Mouse (Mus musculus) hindbrain, embryonic 14.5 days (tissue): ENCODE measurements around the gene Zbtb46. TPM values are rescaled to one million over a fixed set of nuclear protein-coding genes. Genes with fewer than 3 reads are reported as not detected.
"Not testable (repeated sequence)": the region's sequence is repeated elsewhere in the genome, so short reads cannot be mapped to it uniquely, and the experiment has no call there.

Source experiments
- ATAC-seq: fragments of 200-750 bp; cut with Nextera tagmentation; 2 replicates; pipeline ENCODE4 v1.8.0; 2017; ENCODE audit warnings: moderate number of reproducible peaks, mild to moderate bottlenecking, moderate TSS enrichment, moderate library complexity; ENCODE audit not compliant: low FRiP score
- DNase-seq: peaks from one replicate; pipeline ENCODE4 v3.0.0-alpha.2; 2015; ENCODE audit warnings: low spot score
- H3K27ac ChIP-seq: fragments of 300-500 bp; sonication (generic); 2 replicates; pipeline ENCODE4 v1.5.1; 2014; ENCODE audit warnings: mild to moderate bottlenecking, moderate library complexity
- H3K27me3 ChIP-seq: fragments of 300-500 bp; sonication (generic); 2 replicates; pipeline ENCODE4 v1.6.1; 2014; ENCODE audit warnings: mild to moderate bottlenecking, low read length, mixed read lengths; ENCODE audit not compliant: control insufficient read depth, insufficient read depth
- H3K36me3 ChIP-seq: fragments of 300-500 bp; sonication (generic); replicated peaks from 2 replicates; pipeline ENCODE4 v1.6.1; 2014; ENCODE audit not compliant: control insufficient read depth, insufficient read depth
- H3K4me1 ChIP-seq: fragments of 300-500 bp; sonication (generic); replicated peaks from 2 replicates; pipeline ENCODE4 v1.6.1; 2014; ENCODE audit warnings: antibody characterized with exemption, low read length, mixed read lengths; ENCODE audit not compliant: control insufficient read depth, insufficient read depth
- H3K4me2 ChIP-seq: fragments of 300-500 bp; sonication (generic); replicated peaks from 2 replicates; pipeline ENCODE4 v1.6.1; 2014; ENCODE audit warnings: mild to moderate bottlenecking, moderate library complexity
- H3K4me3 ChIP-seq: fragments of 300-500 bp; sonication (generic); replicated peaks from 2 replicates; pipeline ENCODE4 v1.5.1; 2014; ENCODE audit warnings: mild to moderate bottlenecking, low read length
- H3K9ac ChIP-seq: fragments of 300-500 bp; sonication (generic); 2 replicates; pipeline ENCODE4 v1.6.1; 2014
- H3K9me3 ChIP-seq: fragments of 300-500 bp; sonication (generic); 2 replicates; pipeline ENCODE4 v1.6.1; 2016; ENCODE audit warnings: low read length; ENCODE audit not compliant: control insufficient read depth
- WGBS: fragments of 180-500 bp; shearing (Covaris S2); extraction: QIAGEN DNeasy Blood & Tissue Kit; methylation state at CpG from one replicate; pipeline ENCODE4 v1.1.7; 2014; 5-methylcytosine and 5-hydroxymethylcytosine counted together
- polyA plus RNA-seq: library from polyadenylated mRNA; unstranded; fragments of >200 nt; fragmentation: Nextera tagmentation; extraction: Ambion mirVana; gene quantifications from 2 replicates; pipeline ENCODE4 v1.2.1, GENCODE M21; 2014

Gene Zbtb46
- 19.2 and 20.2 TPM in 2 replicates for polyA plus RNA-seq

GRCm38 (mm10) chr2:181459153-181459672 lies at the start of gene Zbtb46:
Zbtb46 (minus strand) TSS chr2:181459426.
- WGBS, result under 1% methylated on average over 57 of the region's 83 CpGs
- Histone ChIP-seq H3K4me2 (peak within 1 kb of the TSS; percentile 92), H3K4me3 (peak within 1 kb of the TSS; percentile 98), H3K27me3 (no peaks in the 10 kb centered on the region), H3K9ac (peak within 1 kb of the TSS; percentile 95), H3K4me1 (peaks cover 27% of the 10 kb centered on the region), H3K36me3 (no peaks in the 10 kb centered on the region), H3K9me3 (no peaks in the 10 kb centered on the region), H3K27ac (peak within 1 kb of the TSS; percentile 72)
- peak; percentile 80 for DNase-seq
- ATAC-seq, result peak; percentile 87

GRCm38 (mm10) chr2:181498644-181499043 lies 39.4 kb upstream of the Zbtb46 start:
- 82% methylated on average over 4 of the region's 4 CpGs for WGBS
- H3K4me2 ChIP-seq, result no peak overlapping the region

GRCm38 (mm10) chr2:181497548-181497875 lies 38.3 kb upstream of the Zbtb46 start:
- Histone ChIP-seq H3K27ac (peak overlapping the region; percentile 80), H3K36me3 (peaks cover 31% of the 10 kb centered on the region), H3K9me3 (no peaks in the 10 kb centered on the region), H3K4me2 (peak overlapping the region; percentile 95), H3K9ac (peak overlapping the region; percentile 90), H3K4me3 (peak overlapping the region; percentile 70), H3K4me1 (peaks cover 16% of the 10 kb centered on the region), H3K27me3 (no peaks in the 10 kb centered on the region)
- DNase-seq (no peak), ATAC-seq (no peak)
- under 1% methylated on average over 12 of the region's 12 CpGs for WGBS

More at GRCm38 (mm10) chr2:181498644-181499043, 39.4 kb upstream of the Zbtb46 start:
- H3K9me3 ChIP-seq, result no peaks in the 10 kb centered on the region
- H3K36me3 ChIP-seq, result peaks cover 43% of the 10 kb centered on the region
- no peak overlapping the region for H3K4me3 ChIP-seq
- ATAC-seq, result no peak
- H3K27ac ChIP-seq, result no peak overlapping the region
- peaks cover 16% of the 10 kb centered on the region for H3K4me1 ChIP-seq
- H3K27me3 ChIP-seq, result no peaks in the 10 kb centered on the region
- DNase-seq, result no peak
- no peak overlapping the region for H3K9ac ChIP-seq

GRCm38 (mm10) chr2:181496831-181497547 lies 37.8 kb upstream of the Zbtb46 start, which contains the start of gene Tpd52l2:
Tpd52l2 (plus strand) TSS chr2:181497142.
- H3K27me3 ChIP-seq, result no peaks in the 10 kb centered on the region
- no peaks in the 10 kb centered on the region for H3K9me3 ChIP-seq
- DNase-seq (peak; percentile 96), ATAC-seq (peak; percentile 96)
- H3K27ac ChIP-seq, result peak within 1 kb of the TSS; percentile 80
- peaks cover 16% of the 10 kb centered on the region for H3K4me1 ChIP-seq
- H3K4me2 ChIP-seq, result peak within 1 kb of the TSS; percentile 95
- H3K9ac ChIP-seq, result peak within 1 kb of the TSS; percentile 90
- WGBS, result under 1% methylated on average over 46 of the region's 46 CpGs
- peak within 1 kb of the TSS; percentile 70 for H3K4me3 ChIP-seq
- H3K36me3 ChIP-seq, result peaks cover 26% of the 10 kb centered on the region

GRCm38 (mm10) chr2:181496281-181496680 lies 37.1 kb upstream of the Zbtb46 start:
- Histone ChIP-seq H3K27me3 (no peaks in the 10 kb centered on the region), H3K27ac (peak overlapping the region; percentile 53), H3K4me2 (peak overlapping the region; percentile 95), H3K36me3 (peaks cover 19% of the 10 kb centered on the region), H3K4me1 (peaks cover 16% of the 10 kb centered on the region), H3K4me3 (peak overlapping the region; percentile 70), H3K9me3 (no peaks in the 10 kb centered on the region), H3K9ac (peak overlapping the region; percentile 90)
- 14% methylated on average over 8 of the region's 8 CpGs for WGBS
- ATAC-seq (peak; percentile 29), DNase-seq (peak; percentile 74)

GRCm38 (mm10) chr2:181495845-181496244 lies 36.6 kb upstream of the Zbtb46 start:
- not testable (repeated sequence) for H3K9ac ChIP-seq, H3K4me3 ChIP-seq, DNase-seq, H3K9me3 ChIP-seq, H3K27me3 ChIP-seq, H3K27ac ChIP-seq, ATAC-seq
- 70% methylated on average over 8 of the region's 8 CpGs for WGBS
- Histone ChIP-seq H3K4me2 (peak overlapping the region; percentile 95; the same call in 1 of the 2 replicates), H3K36me3 (peaks cover 15% of the 10 kb centered on the region), H3K4me1 (peaks cover 16% of the 10 kb centered on the region)

- no peak for DNase-seq
- Histone ChIP-seq H3K9me3 (no peaks in the 10 kb centered on the region), H3K36me3 (peaks cover under 1% of the 10 kb centered on the region; the same call in 1 of the 2 replicates), H3K27ac (no peak overlapping the region), H3K9ac (no peak overlapping the region), H3K27me3 (no peaks in the 10 kb centered on the region), H3K4me3 (no peak overlapping the region), H3K4me1 (peaks cover 16% of the 10 kb centered on the region), H3K4me2 (no peak overlapping the region)
- 67% methylated on average over 26 of the region's 26 CpGs for WGBS
- ATAC-seq, result no peak
Measured at GRCm38 (mm10) chr2:181494266-181494945, 35.2 kb upstream of the Zbtb46 start.

- Histone ChIP-seq H3K4me2 (no peak within 1 kb of the TSS), H3K4me1 (peaks cover 12% of the 10 kb centered on the region), H3K9ac (no peak within 1 kb of the TSS), H3K4me3 (no peak within 1 kb of the TSS), H3K36me3 (no peaks in the 10 kb centered on the region), H3K9me3 (no peaks in the 10 kb centered on the region), H3K27me3 (no peaks in the 10 kb centered on the region), H3K27ac (no peak within 1 kb of the TSS)
- WGBS, result 84% methylated on average over 31 of the region's 31 CpGs
- ATAC-seq (no peak), DNase-seq (no peak)
Measured at GRCm38 (mm10) chr2:181493156-181493927, 34.1 kb upstream of the Zbtb46 start, which contains the start of gene Abhd16b. Abhd16b (plus strand) TSS chr2:181493206.
